Mouse (Mus musculus) liver, postnatal 0 days (tissue): ENCODE measurements at regions not wholly inside any gene's neighbourhood (a gene's known extent, or its start where the extent isn't known, plus 50 kb on each side); places are given as distances from the start of the nearest gene placed in this dataset.
A peak's percentile ranks its signal among the peaks of the same experiment; 100 is the strongest.

Source experiments
- ATAC-seq: fragments of 200-750 bp; cut with Nextera tagmentation; 2 replicates; pipeline ENCODE4 v1.8.0; 2017; ENCODE audit warnings: mild to moderate bottlenecking, moderate library complexity
- DNase-seq: peaks from one replicate; pipeline ENCODE4 v3.0.0-alpha.2; 2016
- H3K27ac ChIP-seq: fragments of 300-500 bp; sonication (generic); 2 replicates; pipeline ENCODE4 v1.5.1; 2014; ENCODE audit warnings: antibody characterized with exemption, moderate library complexity, mild to moderate bottlenecking, low read depth
- H3K27me3 ChIP-seq: fragments of 300-500 bp; sonication (generic); 2 replicates; pipeline ENCODE4 v1.6.1; 2014; ENCODE audit warnings: low read length, control low read depth, mixed read lengths; ENCODE audit not compliant: insufficient read depth
- H3K36me3 ChIP-seq: fragments of 300-500 bp; sonication (generic); replicated peaks from 2 replicates; pipeline ENCODE4 v1.6.1; 2014; ENCODE audit warnings: mild to moderate bottlenecking, control low read depth, low read length, moderate library complexity, mixed read lengths; ENCODE audit not compliant: insufficient read depth
- H3K4me1 ChIP-seq: fragments of 300-500 bp; sonication (generic); 2 replicates; pipeline ENCODE4 v1.6.1; 2014; ENCODE audit warnings: antibody characterized with exemption, mild to moderate bottlenecking, control low read depth; ENCODE audit not compliant: insufficient read depth
- H3K4me2 ChIP-seq: fragments of 300-500 bp; sonication (generic); 2 replicates; pipeline ENCODE4 v1.6.1; 2014; ENCODE audit warnings: low read depth, mild to moderate bottlenecking, low read length, moderate library complexity, mixed read lengths
- H3K4me3 ChIP-seq: fragments of 300-500 bp; sonication (generic); 2 replicates; pipeline ENCODE4 v1.5.1; 2014; ENCODE audit warnings: low read depth, low read length
- H3K9ac ChIP-seq: fragments of 300-500 bp; sonication (generic); replicated peaks from 2 replicates; pipeline ENCODE4 v1.6.1; 2014; ENCODE audit warnings: mild to moderate bottlenecking, moderate library complexity
- H3K9me3 ChIP-seq: fragments of 300-500 bp; sonication (generic); 2 replicates; pipeline ENCODE4 v1.6.1; 2016; ENCODE audit warnings: mild to moderate bottlenecking, control low read depth, low read length, mixed read lengths
- CTCF ChIP-seq: sonication (generic); IDR thresholded peaks from 2 replicates; pipeline ENCODE4 v1.5.1; 2016; ENCODE audit warnings: antibody characterized with exemption, low read depth
- EP300 ChIP-seq: IDR thresholded peaks from 2 replicates; pipeline ENCODE4 v1.6.1; 2016; ENCODE audit warnings: antibody characterized with exemption, low read depth, mild to moderate bottlenecking
- WGBS: fragments of 180-500 bp; shearing (Covaris S2); extraction: QIAGEN DNeasy Blood & Tissue Kit; methylation state at CpG from one replicate; pipeline ENCODE4 v1.1.7; 2014; ENCODE audit not compliant: insufficient replicate concordance; 5-methylcytosine and 5-hydroxymethylcytosine counted together

DNA sequence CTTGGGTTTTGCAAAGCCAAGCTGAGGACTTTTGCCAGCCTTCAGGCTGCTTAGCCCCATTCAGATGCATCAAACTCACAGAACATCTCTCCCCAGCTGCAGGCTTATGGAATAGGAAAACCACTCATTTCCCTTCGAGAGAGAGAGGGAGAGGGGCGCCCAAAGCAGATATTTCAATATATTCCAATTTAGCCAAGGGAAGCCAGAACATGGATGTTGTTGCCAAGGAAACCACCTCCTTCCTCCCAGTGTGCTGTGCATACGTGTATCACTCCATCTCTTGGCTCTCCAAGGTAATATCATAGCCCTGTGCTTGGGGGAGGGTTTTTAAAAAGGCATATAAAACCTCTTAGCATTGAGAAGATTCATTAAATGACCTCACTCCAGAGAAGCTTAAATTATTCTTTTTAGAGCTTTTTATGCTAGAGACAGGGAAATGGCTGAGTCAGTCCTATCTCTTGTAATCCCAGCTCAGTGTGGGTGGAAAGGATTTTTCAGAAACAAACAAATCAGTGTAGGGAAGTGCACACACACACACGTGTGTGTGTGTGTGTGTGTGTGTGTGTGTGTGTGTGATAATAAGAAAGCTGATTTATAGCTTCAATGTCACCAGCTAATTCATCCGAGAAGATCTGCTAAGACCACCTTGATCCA lies 245.1 kb downstream of the Rps24 start:
- Histone ChIP-seq H3K36me3 (no peaks in the 10 kb centered on the region), H3K4me1 (no peaks in the 10 kb centered on the region), H3K4me3 (no peak overlapping the region), H3K4me2 (no peak overlapping the region), H3K9me3 (no peaks in the 10 kb centered on the region), H3K27ac (no peak overlapping the region), H3K9ac (no peak overlapping the region), H3K27me3 (no peaks in the 10 kb centered on the region)
- TF ChIP-seq CTCF (no peak), EP300 (no peak)
- DNase-seq (no peak), ATAC-seq (no peak)
- 54% methylated on average over 5 of the region's 5 CpGs for WGBS

GRCm38 (mm10) chr14:24733326-24733725 lies 246.4 kb downstream of the Rps24 start:
- H3K9me3 ChIP-seq = no peaks in the 10 kb centered on the region
- no peak overlapping the region for H3K27ac ChIP-seq
- TF ChIP-seq EP300 (no peak), CTCF (no peak)
- no peaks in the 10 kb centered on the region for H3K27me3 ChIP-seq
- no peaks in the 10 kb centered on the region for H3K4me1 ChIP-seq
- H3K36me3 ChIP-seq = no peaks in the 10 kb centered on the region
- DNase-seq (no peak), ATAC-seq (no peak)
- H3K4me2 ChIP-seq = no peak overlapping the region
- WGBS = 70% methylated on average over 7 of the region's 7 CpGs
- H3K9ac ChIP-seq = no peak overlapping the region
- H3K4me3 ChIP-seq = no peak overlapping the region

DNA sequence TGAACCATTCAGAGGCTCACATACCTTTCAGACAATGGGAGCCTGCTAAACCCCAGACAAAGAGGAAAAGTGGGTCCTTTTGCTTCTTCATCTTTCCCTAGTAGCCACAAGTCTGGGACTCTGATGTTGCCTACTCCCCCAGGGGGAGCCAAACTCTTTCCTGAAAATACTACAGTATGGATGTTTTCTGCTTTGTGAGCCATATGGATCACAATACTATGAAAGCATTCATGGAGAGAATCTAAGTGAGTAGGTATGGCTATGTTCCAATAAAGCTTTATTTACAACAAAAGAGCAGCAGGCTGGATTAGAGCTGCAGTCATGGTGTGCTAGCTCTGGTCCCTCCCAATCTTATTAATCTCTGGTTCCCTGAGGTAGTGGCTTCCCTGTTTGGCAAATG lies 251.9 kb downstream of the Rps24 start:
- TF ChIP-seq CTCF = peak; percentile 43
- no peak for TF ChIP-seq EP300
- Histone ChIP-seq H3K9me3 (no peaks in the 10 kb centered on the region), H3K4me3 (no peak overlapping the region), H3K4me1 (no peaks in the 10 kb centered on the region), H3K4me2 (no peak overlapping the region), H3K36me3 (no peaks in the 10 kb centered on the region), H3K27ac (no peak overlapping the region), H3K9ac (no peak overlapping the region), H3K27me3 (no peaks in the 10 kb centered on the region)
- no peak for ATAC-seq
- DNase-seq = no peak

GRCm38 (mm10) chr14:24744451-24744850 lies 257.5 kb downstream of the Rps24 start:
- no peaks in the 10 kb centered on the region for H3K27me3 ChIP-seq
- 71% methylated on average over 2 of the region's 2 CpGs for WGBS

DNA sequence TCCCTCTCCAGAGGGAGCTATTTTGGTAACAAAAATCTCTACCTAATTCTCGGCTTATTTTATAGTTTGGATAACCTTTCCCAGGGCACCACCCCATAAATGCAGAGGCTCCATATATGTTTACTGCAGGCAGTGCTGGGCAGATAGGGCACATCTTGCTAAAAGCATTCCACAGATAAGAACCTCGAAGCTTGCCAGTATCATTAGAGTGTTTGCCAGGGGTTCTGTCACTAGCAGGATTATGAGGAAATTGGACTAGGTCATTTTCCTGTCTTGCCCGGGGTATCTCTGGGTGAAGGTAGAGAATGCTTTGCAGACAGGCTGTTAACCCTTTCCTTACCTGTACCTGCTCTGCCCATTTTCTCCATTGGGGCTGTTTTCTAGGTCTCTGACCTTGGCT lies 258.8 kb downstream of the Rps24 start:
- H3K36me3 ChIP-seq = no peaks in the 10 kb centered on the region
- TF ChIP-seq CTCF (no peak), EP300 (no peak)
- no peaks in the 10 kb centered on the region for H3K27me3 ChIP-seq
- no peak overlapping the region for H3K27ac ChIP-seq
- H3K4me2 ChIP-seq = no peak overlapping the region
- no peak overlapping the region for H3K4me3 ChIP-seq
- H3K9ac ChIP-seq = no peak overlapping the region
- DNase-seq (no peak), ATAC-seq (no peak)
- 13% methylated on average over 3 of the region's 3 CpGs for WGBS
- no peaks in the 10 kb centered on the region for H3K9me3 ChIP-seq
- H3K4me1 ChIP-seq = no peaks in the 10 kb centered on the region; the same call in 1 of the 2 replicates

More at GRCm38 (mm10) chr14:24744451-24744850, 257.5 kb downstream of the Rps24 start:
- TF ChIP-seq EP300 = no peak
- H3K27ac ChIP-seq = no peak overlapping the region
- no peaks in the 10 kb centered on the region for H3K36me3 ChIP-seq
- no peak overlapping the region for H3K4me3 ChIP-seq
- no peak for ATAC-seq
- no peak for DNase-seq
- H3K9me3 ChIP-seq = no peaks in the 10 kb centered on the region
- no peak overlapping the region for H3K9ac ChIP-seq
- no peaks in the 10 kb centered on the region; the same call in 1 of the 2 replicates for H3K4me1 ChIP-seq
- H3K4me2 ChIP-seq = no peak overlapping the region

- TF ChIP-seq EP300 = no peak
- no peak for TF ChIP-seq CTCF
- Histone ChIP-seq H3K36me3 (no peaks in the 10 kb centered on the region), H3K27ac (no peak overlapping the region), H3K4me2 (no peak overlapping the region), H3K4me1 (no peaks in the 10 kb centered on the region; the same call in 1 of the 2 replicates), H3K27me3 (0 out of 2 replicates have a peak, but pooled peaks cover 3% of the 10 kb centered on the region), H3K9ac (no peak overlapping the region), H3K9me3 (no peaks in the 10 kb centered on the region), H3K4me3 (no peak overlapping the region)
- DNase-seq (no peak), ATAC-seq (no peak)
- 39% methylated on average over 4 of the region's 4 CpGs for WGBS
Measured at GRCm38 (mm10) chr14:24747471-24747795, 260.5 kb downstream of the Rps24 start.
